Mouse (Mus musculus): Measurements from ENCODE around the gene Spsb3. TPM values are rescaled to one million over a fixed set of nuclear protein-coding genes. Genes with fewer than 3 reads are reported as not detected.

Spsb3 gene
- 33.3 TPM for polyA plus RNA-seq (2014; fragmentation: Illumina TruSeq; extraction: RNeasy Lipid Tissue Mini Kit (QIAGEN cat#74804); ENCODE audit: low read depth, low replicate concordance)

DNA sequence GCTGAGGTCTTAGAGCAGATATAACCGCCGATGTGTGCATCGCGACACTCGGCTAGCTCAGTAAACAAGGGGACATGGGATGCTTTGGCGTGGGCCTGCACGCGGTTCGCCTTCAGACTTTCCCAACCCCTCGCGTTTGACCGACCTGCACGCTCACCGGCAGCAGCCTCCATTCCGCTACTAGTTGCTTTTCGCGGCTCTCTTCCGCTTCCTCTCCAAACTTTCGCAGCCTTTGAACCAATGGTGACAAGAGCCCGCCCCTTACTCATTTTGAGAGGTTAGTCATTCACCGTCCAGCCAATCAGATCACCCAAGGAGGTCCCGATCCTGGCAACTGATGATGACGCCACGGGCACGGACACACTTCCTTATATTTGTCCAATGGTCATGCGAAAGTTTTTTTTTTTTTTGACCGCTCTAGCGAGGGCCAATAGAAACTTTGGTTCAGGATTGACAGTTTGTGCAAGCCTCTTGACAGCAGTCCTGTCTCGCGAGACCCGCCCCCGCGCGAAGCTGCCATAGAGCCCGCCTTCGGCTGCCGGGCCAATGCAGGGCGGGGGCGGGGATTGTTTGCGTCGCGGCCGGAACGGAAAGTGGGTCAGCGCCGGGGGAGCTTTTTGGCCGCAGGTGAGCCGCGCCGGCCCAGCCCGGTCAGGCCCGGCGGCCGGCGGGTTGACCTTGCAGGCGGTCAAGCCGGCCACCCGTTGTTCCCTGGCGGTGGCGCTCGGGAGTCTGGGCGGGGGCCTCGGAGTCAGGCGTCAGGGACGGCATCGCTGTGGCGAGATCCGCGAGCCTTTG lies at the start of gene Spsb3, which contains the start of gene Nubp2:
Spsb3 (plus strand) TSS at position 510 of the 798 bp plus-strand sequence.
Nubp2 (minus strand) TSS at position 216 of the 798 bp plus-strand sequence.

GRCm38 (mm10) chr17:24839842-24840241 lies 46.6 kb upstream of the Spsb3 start, which contains the start of gene Hagh:
Gene Hagh (plus strand): TSS chr17:24840143.

GRCm38 (mm10) chr17:24850065-24850772 lies 36.2 kb upstream of the Spsb3 start, which contains the start of gene Fahd1:
Gene Fahd1 (minus strand): TSS chr17:24850364.

DNA sequence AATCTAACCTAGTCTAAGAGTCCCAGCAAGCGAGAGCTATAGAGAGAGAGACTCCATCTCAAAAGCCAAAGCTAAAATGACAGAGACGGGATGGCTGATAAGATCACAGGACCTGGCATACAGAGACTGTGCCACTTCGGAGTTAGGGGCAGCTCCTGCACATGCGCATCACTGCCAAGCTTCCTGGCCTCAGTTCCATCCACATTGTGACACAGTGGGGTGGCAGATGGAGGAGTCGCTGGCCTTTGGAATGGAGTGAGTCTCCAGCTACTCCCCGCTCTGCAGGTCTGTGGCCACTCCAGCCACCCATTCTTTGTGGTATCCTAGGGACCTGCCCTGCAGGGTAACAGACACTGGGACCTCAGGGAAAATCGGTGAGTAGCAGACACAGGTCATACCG lies 20.7 kb upstream of the Spsb3 start, which contains the start of gene Igfals:
Igfals (plus strand) TSS at position 222 of the 400 bp plus-strand sequence.

GRCm38 (mm10) chr17:24894995-24895547 lies 8.6 kb downstream of the Spsb3 start, which contains the start of the genes Eme2 and Mrps34:
Gene Eme2 (minus strand): TSS chr17:24895087.
Gene Mrps34 (plus strand): TSS chr17:24895116.

DNA sequence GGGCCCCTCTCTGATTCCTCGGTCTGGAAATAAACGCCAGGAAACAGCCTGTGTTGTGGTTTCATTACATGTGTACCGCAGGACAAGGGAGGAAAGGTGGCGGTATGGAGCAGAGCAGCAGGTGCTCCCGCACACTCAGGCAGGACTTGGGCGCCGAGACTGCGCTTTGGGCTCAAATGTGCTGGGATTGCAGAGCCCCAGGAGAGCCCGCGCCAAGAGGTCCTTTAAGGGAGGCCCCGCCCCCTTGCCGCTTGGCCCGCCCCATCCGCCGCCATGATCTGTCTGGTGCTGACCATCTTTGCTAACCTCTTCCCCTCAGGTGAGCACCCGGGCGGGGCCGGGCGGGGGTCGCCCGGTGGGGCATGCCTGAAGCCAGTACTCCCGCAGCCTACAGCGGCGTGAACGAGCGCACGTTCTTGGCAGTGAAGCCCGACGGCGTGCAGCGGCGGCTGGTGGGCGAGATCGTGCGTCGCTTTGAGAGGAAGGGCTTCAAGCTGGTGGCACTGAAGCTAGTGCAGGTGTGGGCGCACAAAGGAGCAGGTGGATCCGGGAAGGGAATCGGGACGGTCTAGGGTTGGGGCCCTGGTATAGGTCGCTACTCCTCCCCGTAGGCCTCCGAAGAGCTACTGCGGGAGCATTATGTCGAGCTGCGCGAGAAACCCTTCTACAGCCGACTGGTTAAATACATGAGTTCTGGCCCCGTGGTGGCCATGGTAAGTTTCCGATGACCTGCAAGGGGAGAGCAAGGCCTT lies 10.0 kb downstream of the Spsb3 start, which contains the start of gene Nme3:
Nme3 (plus strand) TSS at position 260 of the 752 bp plus-strand sequence.

DNA sequence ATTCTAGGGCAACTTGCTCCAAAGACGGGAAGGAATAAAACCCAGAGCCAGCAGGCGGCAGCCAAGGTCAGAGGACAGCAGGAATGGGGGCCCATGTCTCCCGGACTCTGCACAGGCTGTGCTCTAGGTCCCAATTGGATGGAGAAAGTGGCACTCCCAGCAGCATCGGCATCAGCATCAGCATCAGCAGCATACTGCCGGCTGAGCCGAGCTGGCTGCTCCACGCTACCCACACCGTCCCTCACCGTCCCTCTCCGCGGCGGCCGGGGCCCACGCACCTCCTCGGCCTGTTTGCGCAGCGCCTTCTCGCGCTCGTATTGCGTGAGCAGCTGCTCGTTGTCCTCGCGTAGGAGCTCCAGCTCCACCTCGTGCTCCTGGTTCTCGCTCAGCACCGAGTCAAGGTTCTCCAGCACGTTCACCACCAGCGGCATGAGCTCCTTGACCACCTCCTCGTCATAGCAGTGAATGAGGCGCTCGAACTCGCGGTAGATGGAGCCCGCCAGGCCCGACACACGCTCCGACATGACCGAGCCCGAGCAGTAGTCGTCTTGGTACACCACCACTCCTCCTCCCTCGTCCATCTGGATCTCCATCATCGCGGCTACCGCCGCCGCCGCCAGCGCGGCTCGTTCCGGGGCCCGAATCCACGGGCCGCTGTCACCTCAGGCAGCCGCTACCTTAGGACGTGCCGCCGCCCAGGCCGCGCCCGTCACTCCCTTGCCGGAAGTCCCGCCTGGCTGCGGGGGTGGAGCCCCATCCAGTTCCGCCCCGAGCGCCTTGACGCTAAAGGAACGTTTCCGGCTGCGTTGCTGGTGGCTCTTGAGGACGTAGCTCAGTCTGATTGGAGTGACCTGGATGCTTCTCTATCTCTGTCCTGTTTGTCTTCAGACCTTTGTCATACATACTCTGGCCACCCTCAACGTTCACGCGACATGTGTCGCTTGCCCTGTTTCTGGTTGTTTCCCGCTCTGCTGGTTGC lies 50.1 kb downstream of the Spsb3 start, which contains the start of gene Mapk8ip3:
Mapk8ip3 (minus strand) TSS at position 719 of the 979 bp plus-strand sequence.

Other genes starting within 250 kb of the Spsb3 start
- 43.1 TPM for gene Slc9a3r2, start 236.3 kb upstream of the Spsb3 start, polyA plus RNA-seq (2014; fragmentation: Illumina TruSeq; extraction: RNeasy Lipid Tissue Mini Kit (QIAGEN cat#74804); ENCODE audit: low read depth, low replicate concordance)
- not detected for gene Npw, start 228.2 kb upstream of the Spsb3 start, polyA plus RNA-seq (2014; fragmentation: Illumina TruSeq; extraction: RNeasy Lipid Tissue Mini Kit (QIAGEN cat#74804); ENCODE audit: low read depth, low replicate concordance)
- gene Zfp598, start 217.0 kb upstream of the Spsb3 start, polyA plus RNA-seq (2014; fragmentation: Illumina TruSeq; extraction: RNeasy Lipid Tissue Mini Kit (QIAGEN cat#74804); ENCODE audit: low read depth, low replicate concordance) = 33.7 TPM
- gene Syngr3, start 196.7 kb upstream of the Spsb3 start, polyA plus RNA-seq (2014; fragmentation: Illumina TruSeq; extraction: RNeasy Lipid Tissue Mini Kit (QIAGEN cat#74804); ENCODE audit: low read depth, low replicate concordance) = not detected
- 27.0 TPM for gene Gfer, start 190.5 kb upstream of the Spsb3 start, polyA plus RNA-seq (2014; fragmentation: Illumina TruSeq; extraction: RNeasy Lipid Tissue Mini Kit (QIAGEN cat#74804); ENCODE audit: low read depth, low replicate concordance)
- 4.2 TPM for gene Noxo1, start 190.4 kb upstream of the Spsb3 start, polyA plus RNA-seq (2014; fragmentation: Illumina TruSeq; extraction: RNeasy Lipid Tissue Mini Kit (QIAGEN cat#74804); ENCODE audit: low read depth, low replicate concordance)
- gene Tbl3, start 179.0 kb upstream of the Spsb3 start, polyA plus RNA-seq (2014; fragmentation: Illumina TruSeq; extraction: RNeasy Lipid Tissue Mini Kit (QIAGEN cat#74804); ENCODE audit: low read depth, low replicate concordance) = 20.3 TPM
- gene Rnf151, start 168.6 kb upstream of the Spsb3 start, polyA plus RNA-seq (2014; fragmentation: Illumina TruSeq; extraction: RNeasy Lipid Tissue Mini Kit (QIAGEN cat#74804); ENCODE audit: low read depth, low replicate concordance) = 8.2 TPM
- 1,196 TPM for gene Rps2, start 168.5 kb upstream of the Spsb3 start, polyA plus RNA-seq (2014; fragmentation: Illumina TruSeq; extraction: RNeasy Lipid Tissue Mini Kit (QIAGEN cat#74804); ENCODE audit: low read depth, low replicate concordance)
- 212 TPM for gene Ndufb10, start 162.2 kb upstream of the Spsb3 start, polyA plus RNA-seq (2014; fragmentation: Illumina TruSeq; extraction: RNeasy Lipid Tissue Mini Kit (QIAGEN cat#74804); ENCODE audit: low read depth, low replicate concordance)
- 44.8 TPM for gene Rpl3l, start 158.8 kb upstream of the Spsb3 start, polyA plus RNA-seq (2014; fragmentation: Illumina TruSeq; extraction: RNeasy Lipid Tissue Mini Kit (QIAGEN cat#74804); ENCODE audit: low read depth, low replicate concordance)
- 165 TPM for gene Msrb1, start 150.0 kb upstream of the Spsb3 start, polyA plus RNA-seq (2014; fragmentation: Illumina TruSeq; extraction: RNeasy Lipid Tissue Mini Kit (QIAGEN cat#74804); ENCODE audit: low read depth, low replicate concordance)
- gene Hs3st6, start 133.7 kb upstream of the Spsb3 start, polyA plus RNA-seq (2014; fragmentation: Illumina TruSeq; extraction: RNeasy Lipid Tissue Mini Kit (QIAGEN cat#74804); ENCODE audit: low read depth, low replicate concordance) = 22.6 TPM
- 1.1 TPM for gene Meiob, start 82.4 kb upstream of the Spsb3 start, polyA plus RNA-seq (2014; fragmentation: Illumina TruSeq; extraction: RNeasy Lipid Tissue Mini Kit (QIAGEN cat#74804); ENCODE audit: low read depth, low replicate concordance)
- gene Hagh, start 46.5 kb upstream of the Spsb3 start, polyA plus RNA-seq (2014; fragmentation: Illumina TruSeq; extraction: RNeasy Lipid Tissue Mini Kit (QIAGEN cat#74804); ENCODE audit: low read depth, low replicate concordance) = 75.0 TPM
- 15.6 TPM for gene Fahd1, start 36.3 kb upstream of the Spsb3 start, polyA plus RNA-seq (2014; fragmentation: Illumina TruSeq; extraction: RNeasy Lipid Tissue Mini Kit (QIAGEN cat#74804); ENCODE audit: low read depth, low replicate concordance)
- 11.6 TPM for gene Igfals, start 20.6 kb upstream of the Spsb3 start, polyA plus RNA-seq (2014; fragmentation: Illumina TruSeq; extraction: RNeasy Lipid Tissue Mini Kit (QIAGEN cat#74804); ENCODE audit: low read depth, low replicate concordance)
- 38.1 TPM for gene Nubp2, start 294 bp upstream of the Spsb3 start, polyA plus RNA-seq (2014; fragmentation: Illumina TruSeq; extraction: RNeasy Lipid Tissue Mini Kit (QIAGEN cat#74804); ENCODE audit: low read depth, low replicate concordance)
- 35.3 TPM for gene Eme2, start 8.4 kb downstream of the Spsb3 start, polyA plus RNA-seq (2014; fragmentation: Illumina TruSeq; extraction: RNeasy Lipid Tissue Mini Kit (QIAGEN cat#74804); ENCODE audit: low read depth, low replicate concordance)
- gene Mrps34, start 8.5 kb downstream of the Spsb3 start, polyA plus RNA-seq (2014; fragmentation: Illumina TruSeq; extraction: RNeasy Lipid Tissue Mini Kit (QIAGEN cat#74804); ENCODE audit: low read depth, low replicate concordance) = 79.8 TPM
- 52.6 TPM for gene Nme3, start 9.9 kb downstream of the Spsb3 start, polyA plus RNA-seq (2014; fragmentation: Illumina TruSeq; extraction: RNeasy Lipid Tissue Mini Kit (QIAGEN cat#74804); ENCODE audit: low read depth, low replicate concordance)
- gene Mapk8ip3, start 50.3 kb downstream of the Spsb3 start, polyA plus RNA-seq (2014; fragmentation: Illumina TruSeq; extraction: RNeasy Lipid Tissue Mini Kit (QIAGEN cat#74804); ENCODE audit: low read depth, low replicate concordance) = 54.7 TPM
- gene Jpt2, start 74.0 kb downstream of the Spsb3 start, polyA plus RNA-seq (2014; fragmentation: Illumina TruSeq; extraction: RNeasy Lipid Tissue Mini Kit (QIAGEN cat#74804); ENCODE audit: low read depth, low replicate concordance) = 49.4 TPM
- 15.0 TPM for gene Cramp1l, start 129.1 kb downstream of the Spsb3 start, polyA plus RNA-seq (2014; fragmentation: Illumina TruSeq; extraction: RNeasy Lipid Tissue Mini Kit (QIAGEN cat#74804); ENCODE audit: low read depth, low replicate concordance)
- 18.5 TPM for gene Ift140, start 129.4 kb downstream of the Spsb3 start, polyA plus RNA-seq (2014; fragmentation: Illumina TruSeq; extraction: RNeasy Lipid Tissue Mini Kit (QIAGEN cat#74804); ENCODE audit: low read depth, low replicate concordance)
- 21.5 TPM for gene Tmem204, start 196.9 kb downstream of the Spsb3 start, polyA plus RNA-seq (2014; fragmentation: Illumina TruSeq; extraction: RNeasy Lipid Tissue Mini Kit (QIAGEN cat#74804); ENCODE audit: low read depth, low replicate concordance)
- 26.1 TPM for gene Telo2, start 229.3 kb downstream of the Spsb3 start, polyA plus RNA-seq (2014; fragmentation: Illumina TruSeq; extraction: RNeasy Lipid Tissue Mini Kit (QIAGEN cat#74804); ENCODE audit: low read depth, low replicate concordance)
- gene Ptx4, start 234.1 kb downstream of the Spsb3 start, polyA plus RNA-seq (2014; fragmentation: Illumina TruSeq; extraction: RNeasy Lipid Tissue Mini Kit (QIAGEN cat#74804); ENCODE audit: low read depth, low replicate concordance) = not detected
- 66.5 TPM for gene Clcn7, start 246.7 kb downstream of the Spsb3 start, polyA plus RNA-seq (2014; fragmentation: Illumina TruSeq; extraction: RNeasy Lipid Tissue Mini Kit (QIAGEN cat#74804); ENCODE audit: low read depth, low replicate concordance)

Data from adipose tissue, adult 10 weeks (tissue).